Mouse (Mus musculus): Measurements from ENCODE around the gene Mbd6. TPM values are rescaled to one million over a fixed set of nuclear protein-coding genes. Genes with fewer than 3 reads are reported as not detected.
"Not testable (repeated sequence)": the region's sequence is repeated elsewhere in the genome, so short reads cannot be mapped to it uniquely, and the experiment has no call there.

The Mbd6 gene
- total RNA-seq, 2 experiments from 2014 or later: 16.1 to 17.1 TPM

- intact Hi-C loops (cut with DNase I; ENCODE audit: low total_unique reads): loop anchor here (5.0 kb wide), 1 partner anchor 1305 kb away; no protein-coding TSS in a partner anchor
- DNase-seq: no peak
Measured at GRCm38 (mm10) chr10:127317277-127317676, 28.5 kb upstream of the Mbd6 start.

- intact Hi-C loops (cut with DNase I; ENCODE audit: low total_unique reads): loop anchor here (5.0 kb wide), 1 partner anchor 1307 kb away; no protein-coding TSS in a partner anchor
- DNase-seq: not testable (repeated sequence)
Measured at GRCm38 (mm10) chr10:127314950-127315349, 26.1 kb upstream of the Mbd6 start.

DNA sequence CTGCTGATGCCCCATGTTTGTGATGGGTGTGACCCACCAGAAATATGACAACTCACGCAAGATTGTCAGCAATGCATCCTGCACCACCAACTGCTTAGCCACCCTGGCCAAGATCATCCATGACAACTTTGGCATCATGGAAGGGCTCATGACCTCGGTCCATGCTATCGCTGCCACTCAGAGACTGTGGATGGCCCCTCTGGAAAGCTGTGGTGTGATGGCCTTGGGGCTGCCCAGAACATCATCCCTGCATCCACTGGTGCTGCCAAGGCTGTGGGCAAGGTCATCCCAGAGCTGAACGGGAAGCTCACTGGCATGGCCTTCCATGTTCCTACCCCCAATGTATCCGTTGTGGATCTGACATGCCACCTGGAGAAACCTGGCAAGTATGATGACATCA lies 24.7 kb upstream of the Mbd6 start:
- DNase-seq; intact Hi-C loops (cut with DNase I; ENCODE audit: low total_unique reads): not testable (repeated sequence)

- intact Hi-C loops (cut with DNase I; ENCODE audit: low total_unique reads): no loop called here
- DNase-seq: no peak
Measured at GRCm38 (mm10) chr10:127312858-127313257, 24.0 kb upstream of the Mbd6 start.

- intact Hi-C loops (cut with DNase I; ENCODE audit: low total_unique reads): no loop called here
Measured at GRCm38 (mm10) chr10:127312356-127312676, 23.5 kb upstream of the Mbd6 start.

GRCm38 (mm10) chr10:127311476-127312355 lies 22.9 kb upstream of the Mbd6 start, which contains the start of gene Mars:
Gene Mars, minus strand, starts transcription at chr10:127311786.
- intact Hi-C loops (cut with DNase I; ENCODE audit: low total_unique reads): no loop called here
- peak; percentile 91 for DNase-seq

More at GRCm38 (mm10) chr10:127312356-127312676, 23.5 kb upstream of the Mbd6 start:
- peak; percentile 75 for DNase-seq

- intact Hi-C loops (cut with DNase I; ENCODE audit: low total_unique reads): no loop called here
- DNase-seq: no peak
Measured at GRCm38 (mm10) chr10:127310523-127311475, 22.0 kb upstream of the Mbd6 start.

- intact Hi-C loops (cut with DNase I; ENCODE audit: low total_unique reads); DNase-seq: not testable (repeated sequence)
Measured at GRCm38 (mm10) chr10:127309167-127309566, 20.3 kb upstream of the Mbd6 start.

- DNase-seq: no peak
- intact Hi-C loops (cut with DNase I; ENCODE audit: low total_unique reads): no loop called here
Measured at GRCm38 (mm10) chr10:127303136-127303535, 14.3 kb upstream of the Mbd6 start.

- intact Hi-C loops (cut with DNase I; ENCODE audit: low total_unique reads): no loop called here
- DNase-seq: no peak
Measured at GRCm38 (mm10) chr10:127300361-127300760, 11.5 kb upstream of the Mbd6 start.

GRCm38 (mm10) chr10:127297015-127297871 lies 8.4 kb upstream of the Mbd6 start:
- intact Hi-C loops (cut with DNase I; ENCODE audit: low total_unique reads): no loop called here
- DNase-seq: no peak

- intact Hi-C loops (cut with DNase I; ENCODE audit: low total_unique reads): no loop called here
Measured at GRCm38 (mm10) chr10:127295986-127296794, 7.4 kb upstream of the Mbd6 start.

GRCm38 (mm10) chr10:127294895-127295510 lies 6.2 kb upstream of the Mbd6 start:
- intact Hi-C loops (cut with DNase I; ENCODE audit: low total_unique reads): no loop called here
- DNase-seq: no peak

More at GRCm38 (mm10) chr10:127295986-127296794, 7.4 kb upstream of the Mbd6 start:
- DNase-seq: no peak

DNA sequence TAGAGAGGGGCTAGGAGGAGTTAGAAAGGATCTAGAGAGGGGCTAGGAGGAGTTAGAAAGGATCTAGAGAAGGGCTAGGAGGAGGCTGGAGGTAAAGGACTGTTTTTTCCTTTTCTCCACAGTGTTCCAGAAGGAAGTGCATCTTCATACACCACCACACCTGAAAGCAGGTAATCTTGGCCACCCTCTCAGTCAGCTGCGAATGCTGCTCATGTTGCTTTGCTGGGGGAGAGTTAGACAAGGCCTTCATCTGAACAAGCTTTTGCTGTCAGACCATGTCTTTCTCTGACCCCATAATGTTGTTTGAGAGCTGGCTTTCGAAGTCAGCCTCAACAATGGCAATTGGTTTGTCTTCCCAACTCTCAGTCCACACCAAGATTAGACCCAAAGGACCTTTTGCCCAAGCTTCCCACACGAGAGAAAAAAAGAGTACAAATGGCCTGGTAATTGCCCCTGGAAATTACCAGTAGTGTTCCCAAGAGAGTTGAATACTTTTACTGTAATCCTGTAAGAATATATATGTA lies 4.8 kb upstream of the Mbd6 start:
- no peak for DNase-seq
- intact Hi-C loops (cut with DNase I; ENCODE audit: low total_unique reads): no loop called here

- intact Hi-C loops (cut with DNase I; ENCODE audit: low total_unique reads): no loop called here
- DNase-seq: peak; percentile 59
Measured at GRCm38 (mm10) chr10:127292987-127293538, 4.2 kb upstream of the Mbd6 start.

- intact Hi-C loops (cut with DNase I; ENCODE audit: low total_unique reads): no loop called here
- DNase-seq: no peak
Measured at GRCm38 (mm10) chr10:127291881-127292638, 3.2 kb upstream of the Mbd6 start.

All from gastrocnemius, postnatal 14 days (tissue).